Comparison of ENCODE assay signal across 21 mouse cellular contexts in genomic region chr2:160567813-160568212, GRCm38 (mm10).
DNase-seq lines count a peak whose midpoint lies in the region; TF ChIP-seq lines count a peak whose summit lies in the region.
"Had no signal": no experiment of that assay in that cellular context is flagged by ENCODE, and none has a peak within 500 bp of the region (broad histone marks: within the 10 kb centered on the region; RNA-seq: fewer than 3 reads in every experiment).

No protein-coding gene starts in this region.

- peak; percentile 41 for DNase-seq in heart, adult 11 months
- no peak for DNase-seq in heart, adult 2 months
- DNase-seq in A20 (ENCODE audit: low read depth, low spot score) (peak; percentile 56), CH12.LX (ENCODE audit: extremely low read depth) (no peak)
- peak; percentile 21 for DNase-seq in limb, embryonic 10.5 days (ENCODE audit: low spot score)
- no peak for DNase-seq in lung, postnatal 25 days (ENCODE audit: low spot score)
- no peak for DNase-seq in gastrocnemius, postnatal 25 days
- DNase-seq in layer of hippocampus, adult 11-12 months (ENCODE audit: low spot score), result no peak
- DNase-seq: adrenal gland, adult 2 months; adrenal gland, adult 8-10 months; adrenal gland, postnatal 10 days; adrenal gland, postnatal 14 days; adrenal gland, postnatal 25 days; adrenal gland, postnatal 36 days; B cell, adult 2 months; cerebellum, adult 11 months; cerebellum, adult 11-12 months; cerebellum, adult 18-20 months; cerebellum, adult 2 months had no signal

- WGBS in heart, adult 2 months, result 88% methylated on average over 4 of the region's 4 CpGs
- 92% methylated on average over 4 of the region's 4 CpGs for WGBS in limb, embryonic 10.5 days

- no peak overlapping the region for H3K4me2 ChIP-seq in CH12.LX (ENCODE audit: insufficient read depth, low read depth, poor library complexity, severe bottlenecking)

- intact Hi-C loops in heart, adult 2 months (cut with DNase I), result no loop called here

- in situ Hi-C loops in CH12.LX (cut with MboI; ENCODE audit: low pct_ligation_motif_present, low pct_unique_long_range_greater_than_20kb, low sequenced_read_pairs), result no loop called here

- TF ChIP-seq POLR2A in heart, adult 2 months (IDR thresholded peaks at IDR 0.05; ENCODE audit: insufficient read depth, low read depth, low read length), result no peak
- TF ChIP-seq POLR2A in CH12.LX (IDR thresholded peaks at IDR 0.05; ENCODE audit: low read depth, low read length), result no peak

- no peak overlapping the region for H3K27ac ChIP-seq in heart, adult 2 months
- no peak overlapping the region for H3K27ac ChIP-seq in CH12.LX (ENCODE audit: insufficient read depth, low read depth)
- H3K27ac ChIP-seq in limb, embryonic 10.5 days, result no peak overlapping the region

- H3K79me2 ChIP-seq in heart, adult 2 months (replicated peaks; ENCODE audit: control insufficient read depth, insufficient read depth, low read length), result no peaks in the 10 kb centered on the region
- H3K79me2 ChIP-seq in CH12.LX (replicated peaks; ENCODE audit: control insufficient read depth, extremely low read depth, insufficient read depth, poor library complexity, severe bottlenecking), result no peaks in the 10 kb centered on the region

- no peak for TF ChIP-seq CTCF in heart, adult 2 months (IDR thresholded peaks at IDR 0.05)
- no peak for TF ChIP-seq CTCF in CH12.LX (conservative IDR thresholded peaks at IDR 0.05 in 1 of 2, IDR thresholded peaks at IDR 0.05 in 1 of 2; ENCODE audit: low read depth in 2 of 2, low read length in 2 of 2)

- TF ChIP-seq EP300 in heart, adult 2 months (IDR thresholded peaks at IDR 0.05; ENCODE audit: insufficient read depth, low read depth, low read length), result no peak
- TF ChIP-seq EP300 in CH12.LX (IDR thresholded peaks at IDR 0.05; ENCODE audit: low read length), result no peak

- H3K4me3 ChIP-seq in heart, adult 2 months, result no peak overlapping the region
- no peak overlapping the region for H3K4me3 ChIP-seq in CH12.LX (replicated peaks in 1 of 3; ENCODE audit: low read depth in 2 of 3, low read length in 2 of 3, poor library complexity in 1 of 3)
- H3K4me3 ChIP-seq in limb, embryonic 10.5 days, result no peak overlapping the region

- H3K9ac ChIP-seq in heart, adult 2 months (ENCODE audit: low read depth, low read length), result no peak overlapping the region
- no peak overlapping the region for H3K9ac ChIP-seq in CH12.LX (ENCODE audit: insufficient read depth, low read depth)

- H3K4me1 ChIP-seq in heart, adult 2 months (ENCODE audit: control insufficient read depth, insufficient read depth, low read length), result no peaks in the 10 kb centered on the region
- peaks cover 2 to 11% of the 10 kb centered on the region in 2 experiments; a peak in 3 of 4 replicates for H3K4me1 ChIP-seq in CH12.LX (ENCODE audit: control insufficient read depth in 1 of 2, insufficient read depth in 2 of 2)
- H3K4me1 ChIP-seq in limb, embryonic 10.5 days, result no peaks in the 10 kb centered on the region

- TF ChIP-seq RAD21 in CH12.LX (IDR thresholded peaks at IDR 0.05; ENCODE audit: low read depth, low read length), result no peak

- no peaks in the 10 kb centered on the region for H3K27me3 ChIP-seq in heart, adult 2 months (ENCODE audit: control insufficient read depth, insufficient read depth, low read length)
- peaks cover 14% of the 10 kb centered on the region for H3K27me3 ChIP-seq in CH12.LX (replicated peaks)
- no peaks in the 10 kb centered on the region for H3K27me3 ChIP-seq in limb, embryonic 10.5 days (ENCODE audit: low read depth, poor library complexity, severe bottlenecking)
- H3K27me3 ChIP-seq: Patski had no signal

- no peaks in the 10 kb centered on the region for H3K36me3 ChIP-seq in heart, adult 2 months (ENCODE audit: control insufficient read depth, insufficient read depth, low read length)
- H3K36me3 ChIP-seq in CH12.LX (replicated peaks in 1 of 2; ENCODE audit: control insufficient read depth in 1 of 2, insufficient read depth in 1 of 2, low read length in 1 of 2), result no peaks in the 10 kb centered on the region
- no peaks in the 10 kb centered on the region for H3K36me3 ChIP-seq in limb, embryonic 10.5 days
- H3K36me3 ChIP-seq: G1E had no signal

- H3K9me3 ChIP-seq in CH12.LX (replicated peaks; ENCODE audit: low read length), result no peaks in the 10 kb centered on the region
- H3K9me3 ChIP-seq in limb, embryonic 10.5 days (replicated peaks), result no peaks in the 10 kb centered on the region

- dilution Hi-C loops in CH12.LX (cut with MboI; ENCODE audit: extremely low pct_ligation_motif_present, extremely low pct_unique_long_range_greater_than_20kb, low sequenced_read_pairs), result no loop called here

TF ChIP-seq in CH12.LX, 34 proteins besides CTCF, POLR2A, EP300 and RAD21:
- TF ChIP-seq USF2 (conservative IDR thresholded peaks at IDR 0.05; ENCODE audit: low read depth, low read length), result 0 out of 2 replicates have a peak, but pooled peaks have one; percentile 27
- peak; percentile 54 for TF ChIP-seq USF1 (IDR thresholded peaks at IDR 0.05; ENCODE audit: low read depth, low read length)
- 0 out of 2 replicates have a peak, but pooled peaks have one; percentile 30 for TF ChIP-seq KAT2A (IDR thresholded peaks at IDR 0.05; ENCODE audit: insufficient replicate concordance, low read length)
- TF ChIP-seq IRF4 (IDR thresholded peaks at IDR 0.05; ENCODE audit: low read depth, low read length), result no peak
- TF ChIP-seq HCFC1 (IDR thresholded peaks at IDR 0.05; ENCODE audit: low read depth, low read length), result peak; percentile 78

Comparison
In these comparisons a context has a peak if more than half of its experiments do, and no peak if none do; other contexts are left out.
1. DNase-seq: peak in heart, adult 11 months (single experiment), A20 (single experiment) and limb, embryonic 10.5 days (single experiment); none in heart, adult 2 months (0 of 2), CH12.LX (single experiment), lung, postnatal 25 days (single experiment), gastrocnemius, postnatal 25 days (single experiment) and layer of hippocampus, adult 11-12 months (single experiment).